Mouse (Mus musculus): ENCODE results near the gene Vps54.

DNA sequence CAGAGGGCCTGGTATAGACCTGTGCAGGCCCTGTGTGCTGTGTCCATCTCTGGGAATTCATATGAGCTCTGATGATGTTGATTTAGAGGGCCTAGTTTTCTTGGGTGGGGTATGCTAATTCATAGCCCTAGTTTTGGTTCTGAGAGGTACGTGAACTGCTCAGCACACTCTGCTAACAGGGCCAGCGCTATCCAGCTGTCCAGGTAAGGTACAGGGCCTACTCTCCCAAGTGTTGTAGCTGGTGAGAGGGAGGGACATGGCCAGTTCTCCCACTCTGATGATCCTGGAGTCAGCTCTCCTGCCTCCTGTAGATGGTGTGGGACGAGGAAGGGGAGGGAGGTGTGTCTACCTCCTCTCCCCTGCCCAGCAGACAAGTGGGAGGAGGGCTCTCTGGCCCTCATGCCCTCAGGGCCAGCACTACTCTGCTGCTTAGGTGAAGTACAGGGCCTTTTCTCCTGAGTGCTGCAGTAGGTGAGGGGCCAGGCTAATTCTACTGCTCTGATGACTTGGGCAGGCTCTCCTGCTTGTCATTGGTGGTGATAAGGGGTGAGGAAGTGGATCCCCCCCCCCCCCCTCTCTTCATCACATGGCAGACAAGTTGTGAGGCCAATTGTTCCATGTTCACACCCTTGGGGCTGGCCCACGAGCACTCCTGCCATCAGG lies 8.3 kb downstream of the Vps54 start:
- TF ChIP-seq CHD1 (IDR thresholded peaks at IDR 0.05; ENCODE audit: low read depth, low read length) (no peak), POLR2A (IDR thresholded peaks at IDR 0.05; ENCODE audit: control insufficient read depth in 1 of 2, insufficient read depth in 1 of 2, low read depth in 1 of 2, low read length in 2 of 2, poor library complexity in 1 of 2) (no peak), CTCF (IDR thresholded peaks at IDR 0.05 in 2 of 3, conservative IDR thresholded peaks at IDR 0.05 in 1 of 3; ENCODE audit: control insufficient read depth in 1 of 3, insufficient read depth in 1 of 3, low read depth in 2 of 3, low read length in 3 of 3, poor library complexity in 1 of 3, severe bottlenecking in 1 of 3) (no peak)

Data from MEL (cell line).